Mouse (Mus musculus) midbrain, postnatal 0 days (tissue): ENCODE measurements at regions not wholly inside any gene's neighbourhood (a gene's known extent, or its start where the extent isn't known, plus 50 kb on each side); places are given as distances from the start of the nearest gene placed in this dataset.

Experiments used
- ATAC-seq: fragments of 200-750 bp; cut with Nextera tagmentation; 2 replicates; pipeline ENCODE4 v1.8.0; 2017; ENCODE audit warnings: moderate number of reproducible peaks, mild to moderate bottlenecking, moderate TSS enrichment, moderate library complexity; ENCODE audit not compliant: low FRiP score
- DNase-seq: peaks from one replicate; pipeline ENCODE4 v3.0.0-alpha.2; 2015; ENCODE audit warnings: low spot score
- H3K27ac ChIP-seq: fragments of 300-500 bp; sonication (generic); 2 replicates; pipeline ENCODE4 v1.5.1; 2014; ENCODE audit warnings: low read depth, mild to moderate bottlenecking, low read length, mixed read lengths
- H3K27me3 ChIP-seq: fragments of 300-500 bp; sonication (generic); 2 replicates; pipeline ENCODE4 v1.6.1; 2014; ENCODE audit warnings: low read length, control low read depth, mixed read lengths; ENCODE audit not compliant: insufficient read depth
- H3K36me3 ChIP-seq: fragments of 300-500 bp; sonication (generic); 2 replicates; pipeline ENCODE4 v1.6.1; 2014; ENCODE audit warnings: low read length, control low read depth, mixed read lengths; ENCODE audit not compliant: insufficient read depth
- H3K4me1 ChIP-seq: fragments of 300-500 bp; sonication (generic); 2 replicates; pipeline ENCODE4 v1.6.1; 2014; ENCODE audit warnings: mild to moderate bottlenecking, control low read depth, antibody characterized with exemption, low read length, mixed read lengths; ENCODE audit not compliant: insufficient read depth
- H3K4me2 ChIP-seq: fragments of 300-500 bp; sonication (generic); 2 replicates; pipeline ENCODE4 v1.6.1; 2014; ENCODE audit warnings: low read depth, mild to moderate bottlenecking, low read length, mixed read lengths; ENCODE audit not compliant: poor library complexity, severe bottlenecking
- H3K4me3 ChIP-seq: fragments of 300-500 bp; sonication (generic); 2 replicates; pipeline ENCODE4 v1.5.1; 2014; ENCODE audit warnings: low read depth, mild to moderate bottlenecking, low read length, moderate library complexity
- H3K9ac ChIP-seq: fragments of 300-500 bp; sonication (generic); replicated peaks from 2 replicates; pipeline ENCODE4 v1.6.1; 2014; ENCODE audit warnings: mild to moderate bottlenecking, low read length, moderate library complexity, mixed read lengths; ENCODE audit not compliant: poor library complexity, severe bottlenecking
- H3K9me3 ChIP-seq: fragments of 300-500 bp; sonication (generic); 2 replicates; pipeline ENCODE4 v1.6.1; 2016; ENCODE audit warnings: low read length, control low read depth
- CTCF ChIP-seq: IDR thresholded peaks from 2 replicates; pipeline ENCODE4 v1.5.1; 2016; ENCODE audit warnings: antibody characterized with exemption, mild to moderate bottlenecking
- WGBS: fragments of 180-500 bp; shearing (Covaris S2); extraction: QIAGEN DNeasy Blood & Tissue Kit; methylation state at CpG from one replicate; pipeline ENCODE4 v1.1.7; 2014; 5-methylcytosine and 5-hydroxymethylcytosine counted together

- H3K36me3 ChIP-seq, result no peaks in the 10 kb centered on the region
- H3K4me2 ChIP-seq, result no peak overlapping the region
- H3K27me3 ChIP-seq, result no peaks in the 10 kb centered on the region
- ATAC-seq, result no peak
- no peaks in the 10 kb centered on the region; the same call in 1 of the 2 replicates for H3K4me1 ChIP-seq
- no peak overlapping the region for H3K9ac ChIP-seq
- no peak overlapping the region for H3K4me3 ChIP-seq
- H3K9me3 ChIP-seq, result no peaks in the 10 kb centered on the region
- DNase-seq, result no peak
- no peak overlapping the region for H3K27ac ChIP-seq
- 45% methylated on average over 7 of the region's 7 CpGs for WGBS
- no peak for TF ChIP-seq CTCF
Measured at GRCm38 (mm10) chr6:94772391-94772790, 72.4 kb upstream of the Lrig1 start.

GRCm38 (mm10) chr6:94768230-94768629 is 68.3 kb upstream of the Lrig1 start:
- no peak overlapping the region for H3K9ac ChIP-seq
- no peak overlapping the region for H3K4me2 ChIP-seq
- no peak overlapping the region for H3K4me3 ChIP-seq
- WGBS, result 85% methylated on average over 5 of the region's 5 CpGs
- H3K27me3 ChIP-seq, result no peaks in the 10 kb centered on the region
- no peak overlapping the region for H3K27ac ChIP-seq
- no peak for DNase-seq
- ATAC-seq, result no peak
- H3K4me1 ChIP-seq, result no peaks in the 10 kb centered on the region; the same call in 1 of the 2 replicates
- no peaks in the 10 kb centered on the region for H3K36me3 ChIP-seq
- no peaks in the 10 kb centered on the region for H3K9me3 ChIP-seq
- no peak for TF ChIP-seq CTCF

GRCm38 (mm10) chr6:94765724-94766123 is 65.8 kb upstream of the Lrig1 start:
- Histone ChIP-seq H3K4me1 (no peaks in the 10 kb centered on the region), H3K36me3 (no peaks in the 10 kb centered on the region), H3K4me2 (no peak overlapping the region), H3K27ac (no peak overlapping the region), H3K9me3 (no peaks in the 10 kb centered on the region), H3K9ac (no peak overlapping the region), H3K27me3 (no peaks in the 10 kb centered on the region), H3K4me3 (no peak overlapping the region)
- no peak for DNase-seq
- TF ChIP-seq CTCF, result no peak
- WGBS, result 90% methylated on average over 6 of the region's 6 CpGs
- no peak for ATAC-seq

GRCm38 (mm10) chr6:94761341-94761740 is 61.4 kb upstream of the Lrig1 start:
- ATAC-seq (no peak), DNase-seq (no peak)
- Histone ChIP-seq H3K27me3 (no peaks in the 10 kb centered on the region), H3K27ac (no peak overlapping the region), H3K9ac (no peak overlapping the region), H3K4me2 (no peak overlapping the region), H3K4me3 (no peak overlapping the region), H3K9me3 (no peaks in the 10 kb centered on the region), H3K36me3 (no peaks in the 10 kb centered on the region), H3K4me1 (no peaks in the 10 kb centered on the region; the same call in 1 of the 2 replicates)
- no peak for TF ChIP-seq CTCF
- 79% methylated on average over 6 of the region's 6 CpGs for WGBS

- 56% methylated on average over 17 of the region's 17 CpGs for WGBS
- Histone ChIP-seq H3K4me2 (no peak overlapping the region), H3K36me3 (no peaks in the 10 kb centered on the region), H3K27me3 (no peaks in the 10 kb centered on the region), H3K9me3 (no peaks in the 10 kb centered on the region), H3K4me3 (no peak overlapping the region), H3K27ac (no peak overlapping the region), H3K9ac (no peak overlapping the region), H3K4me1 (no peaks in the 10 kb centered on the region; the same call in 1 of the 2 replicates)
- DNase-seq, result peak; percentile 20
- ATAC-seq, result no peak
- TF ChIP-seq CTCF, result no peak
Measured at GRCm38 (mm10) chr6:94760629-94761111, 60.7 kb upstream of the Lrig1 start.

GRCm38 (mm10) chr6:94759649-94760048 is 59.7 kb upstream of the Lrig1 start:
- no peak overlapping the region for H3K27ac ChIP-seq
- H3K4me1 ChIP-seq, result no peaks in the 10 kb centered on the region; the same call in 1 of the 2 replicates
- no peak overlapping the region for H3K4me3 ChIP-seq
- DNase-seq, result no peak
- H3K9ac ChIP-seq, result no peak overlapping the region
- no peaks in the 10 kb centered on the region for H3K27me3 ChIP-seq
- no peak overlapping the region for H3K4me2 ChIP-seq
- no peak for TF ChIP-seq CTCF
- WGBS, result 100% methylated on average over 1 of the region's 1 CpGs
- no peaks in the 10 kb centered on the region for H3K36me3 ChIP-seq
- ATAC-seq, result no peak
- no peaks in the 10 kb centered on the region for H3K9me3 ChIP-seq
